In genomic region chr2:73763541-73763940, GRCm38 (mm10) we compare ENCODE assay signal across 1 mouse cellular context.
TF ChIP-seq lines count a peak whose summit lies in the region.

No protein-coding gene starts in this region.

TF ChIP-seq in CH12.LX, 34 proteins besides CTCF, POLR2A, EP300 and RAD21:
- no peak for TF ChIP-seq USF2 (conservative IDR thresholded peaks at IDR 0.05; ENCODE audit: low read depth, low read length)
- 0 out of 2 replicates have a peak, but pooled peaks have one; percentile 22 for TF ChIP-seq MAFK (IDR thresholded peaks at IDR 0.05; ENCODE audit: insufficient replicate concordance, low read length)
- no peak for TF ChIP-seq HCFC1 (IDR thresholded peaks at IDR 0.05; ENCODE audit: low read depth, low read length)
